Mouse (Mus musculus) telencephalon, adult 2 months (tissue): ENCODE data around the gene Dzip1l.
A peak's percentile ranks its signal among the peaks of the same experiment; 100 is the strongest.
"Not testable (repeated sequence)": the region's sequence is repeated elsewhere in the genome, so short reads cannot be mapped to it uniquely, and the experiment has no call there.

Experiments used
- DNase-seq: peaks from one replicate; pipeline ENCODE4 v3.0.0-alpha.2; 2011; ENCODE audit warnings: low read depth, low spot score

Gene Dzip1l

DNA sequence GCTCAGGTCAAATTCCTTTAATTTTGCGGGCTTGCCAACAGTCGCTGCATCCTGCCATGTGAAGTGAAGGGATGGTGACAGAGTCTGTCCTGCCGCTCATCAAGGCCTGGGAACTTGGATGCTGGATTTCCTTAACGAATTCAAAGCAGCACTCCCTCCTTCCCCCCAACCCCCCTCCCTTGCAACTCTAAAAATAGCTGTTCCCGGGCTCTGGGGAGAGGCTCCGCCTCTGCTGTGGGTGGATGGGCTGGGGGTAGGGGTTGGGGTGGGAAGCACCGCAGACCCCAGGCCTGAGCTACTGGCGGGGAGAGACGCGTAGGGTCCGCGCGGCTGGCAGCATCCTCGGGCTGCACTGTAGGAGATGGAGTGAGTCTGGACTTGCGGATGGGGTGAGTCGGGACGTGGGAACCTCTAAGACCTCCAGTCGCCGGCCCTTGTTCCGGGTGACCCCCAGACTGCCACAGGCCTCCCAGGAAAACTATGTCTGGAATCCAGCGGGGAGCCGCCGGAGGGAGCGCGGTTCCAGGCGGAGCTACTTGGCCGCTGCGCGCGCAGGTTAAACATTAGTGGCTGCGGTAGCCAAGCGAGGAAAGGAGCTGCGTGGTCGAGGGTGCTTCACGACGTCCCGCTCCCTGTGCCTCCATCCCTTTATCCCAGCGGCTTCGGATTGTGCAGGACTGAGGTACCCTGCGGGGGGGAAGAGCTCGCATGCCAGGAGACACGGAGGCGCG is at the start of gene Dzip1l:
Gene Dzip1l, plus strand, starts transcription at position 216 of the 731 bp plus-strand sequence.
- DNase-seq, result peak; percentile 67

DNA sequence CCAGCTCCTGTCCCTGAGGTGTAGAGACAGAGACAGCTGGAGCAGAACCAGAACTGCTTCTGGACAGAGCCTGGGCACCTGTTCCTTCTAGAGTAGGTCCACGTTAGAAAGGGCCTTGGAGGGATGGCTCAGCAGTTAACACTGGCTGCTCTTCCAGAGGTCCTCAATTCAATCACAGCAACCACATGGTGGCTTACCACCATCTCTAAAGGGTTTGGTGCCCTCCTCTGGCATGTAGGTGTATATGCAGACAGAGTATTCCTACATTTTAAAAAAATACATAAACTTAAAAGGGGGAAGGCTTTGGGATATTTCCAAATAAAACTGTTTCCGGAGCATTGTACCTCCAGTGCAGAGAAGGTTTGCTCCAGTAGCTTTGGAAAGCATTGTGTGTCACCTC is 48.6 kb upstream of the Dzip1l start:
- DNase-seq, result peak; percentile 29

DNA sequence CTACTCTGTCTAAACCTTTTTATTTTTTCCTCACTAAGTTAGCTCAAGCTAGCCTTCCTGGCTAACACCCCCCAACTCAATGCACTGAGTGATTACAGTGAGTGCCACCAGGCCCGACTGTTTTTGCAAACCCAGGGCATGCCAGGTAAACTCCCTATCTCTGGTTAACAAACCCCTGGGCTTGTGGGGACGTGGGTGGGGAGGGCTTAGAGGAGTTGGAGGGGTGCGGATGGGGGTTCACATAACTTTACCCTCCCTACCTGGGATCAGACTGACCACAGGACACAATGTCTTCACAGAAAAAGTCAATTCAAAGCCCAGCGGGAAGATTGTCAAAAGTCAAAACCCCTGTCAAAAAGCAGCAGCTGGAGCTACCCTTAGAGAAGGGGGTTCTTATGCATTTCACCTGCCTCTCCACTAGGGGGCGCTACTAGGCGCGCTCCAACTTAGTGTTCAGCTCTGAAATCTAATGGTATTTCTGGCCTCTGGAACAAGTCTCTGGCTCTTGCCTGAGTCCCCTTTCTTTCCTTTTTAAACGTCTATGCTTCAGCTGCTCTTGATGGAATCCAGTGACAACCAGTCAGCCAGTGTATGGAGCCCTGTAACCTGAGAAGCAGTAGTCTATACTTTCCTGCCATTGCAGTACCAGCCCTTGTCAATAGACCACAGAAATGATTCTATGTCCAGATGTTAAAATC is 41.6 kb upstream of the Dzip1l start:
- DNase-seq, result no peak

DNA sequence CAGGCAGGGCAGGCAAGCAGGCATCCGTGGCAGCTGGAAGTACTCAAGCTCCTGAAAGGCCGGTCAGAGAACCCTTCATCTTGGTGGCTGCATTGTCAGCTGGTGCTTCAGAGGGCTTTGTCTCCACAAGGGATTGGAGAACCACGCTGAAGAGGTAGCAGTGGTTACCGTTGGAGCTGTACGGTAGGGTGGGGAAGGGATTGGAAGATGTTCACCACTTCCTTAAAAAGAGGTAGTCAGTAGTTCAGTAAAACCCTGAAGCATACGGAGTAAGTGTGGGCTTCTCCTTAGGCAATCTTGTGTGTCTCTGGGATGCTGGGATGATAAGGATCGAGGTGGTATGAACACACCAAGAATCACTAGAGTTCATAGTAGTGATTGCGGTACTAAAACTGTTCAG is 38.2 kb upstream of the Dzip1l start:
- DNase-seq, result no peak

DNA sequence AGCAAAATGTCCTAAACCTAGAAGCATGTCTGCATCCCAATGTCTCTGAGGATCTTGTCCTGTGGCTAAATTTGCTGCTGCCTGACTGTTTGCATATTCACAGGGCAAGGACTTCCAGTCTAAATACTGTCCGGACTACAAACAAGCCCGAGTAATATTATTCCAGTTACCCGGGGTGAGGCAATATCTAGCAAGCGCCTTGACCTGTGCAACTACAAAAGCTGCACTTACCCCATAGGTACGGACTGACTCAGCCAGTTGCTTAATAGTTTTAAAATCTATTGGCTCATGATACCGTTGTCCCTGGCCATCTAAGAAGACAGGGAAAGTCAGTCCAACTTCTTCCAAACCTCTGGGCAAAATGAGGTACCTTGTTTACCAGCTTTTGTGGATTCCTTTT is 30.2 kb upstream of the Dzip1l start:
- DNase-seq, result not testable (repeated sequence)

DNA sequence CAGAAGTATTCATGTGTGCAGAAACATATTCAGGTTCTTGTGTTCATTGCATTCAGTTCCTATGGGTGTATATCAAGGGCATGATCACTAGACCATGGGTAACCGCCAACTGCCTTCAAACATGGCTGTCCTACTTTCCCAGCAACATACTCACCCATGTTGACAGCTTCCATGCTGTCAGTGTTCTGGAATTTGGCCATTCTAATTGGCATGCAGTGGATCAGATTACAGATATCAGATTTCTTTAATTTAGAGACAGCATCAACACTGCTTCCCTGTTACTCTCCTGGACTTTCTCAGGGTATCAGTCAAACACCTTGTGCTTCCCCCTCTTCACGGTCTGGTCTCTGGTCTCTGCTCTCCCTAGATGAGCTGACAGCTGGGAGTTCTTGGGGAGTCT is 25.7 kb upstream of the Dzip1l start:
- no peak for DNase-seq

DNA sequence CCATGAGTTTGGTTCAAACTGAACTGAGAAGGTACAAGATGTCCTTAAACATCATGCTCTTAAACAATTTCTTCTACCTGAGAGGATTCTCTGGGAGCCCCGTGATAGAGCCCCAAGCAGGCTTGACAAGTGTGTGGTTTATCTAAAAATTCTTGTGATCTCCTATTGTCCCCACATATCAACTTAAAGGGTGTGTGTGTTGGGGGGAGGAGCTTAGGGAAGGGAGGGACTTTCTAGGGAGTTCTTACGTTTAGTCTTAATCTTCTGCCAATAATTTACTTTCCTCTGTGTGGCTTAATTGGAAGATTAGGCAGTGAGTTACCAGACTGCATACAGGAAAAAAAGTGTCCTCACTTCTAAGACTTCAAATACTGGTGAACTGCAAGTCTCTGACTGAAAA is 17.1 kb upstream of the Dzip1l start, which contains the start of gene A4gnt:
Gene A4gnt, plus strand, starts transcription at position 301 of the 400 bp plus-strand sequence.
- no peak for DNase-seq

DNA sequence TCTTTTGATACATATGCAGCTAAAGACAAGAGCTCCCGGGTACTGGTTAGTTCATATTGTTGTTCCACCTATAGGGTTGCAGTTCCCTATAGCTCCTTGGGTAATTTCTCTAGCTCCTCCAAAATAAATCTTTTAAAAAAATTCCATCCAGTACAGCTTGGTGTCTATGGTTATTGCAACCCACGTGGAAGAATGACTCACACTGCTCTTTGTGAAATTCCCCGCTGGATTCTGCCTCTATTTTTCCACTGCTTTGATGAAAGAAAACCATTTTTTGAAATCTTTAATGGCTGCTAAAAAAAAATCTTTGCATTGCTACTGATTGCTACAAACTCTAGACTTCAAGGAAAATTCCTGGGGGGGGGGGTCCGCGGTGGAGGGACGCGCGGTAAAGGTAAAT is 9.6 kb upstream of the Dzip1l start:
- peak; percentile 41 for DNase-seq

DNA sequence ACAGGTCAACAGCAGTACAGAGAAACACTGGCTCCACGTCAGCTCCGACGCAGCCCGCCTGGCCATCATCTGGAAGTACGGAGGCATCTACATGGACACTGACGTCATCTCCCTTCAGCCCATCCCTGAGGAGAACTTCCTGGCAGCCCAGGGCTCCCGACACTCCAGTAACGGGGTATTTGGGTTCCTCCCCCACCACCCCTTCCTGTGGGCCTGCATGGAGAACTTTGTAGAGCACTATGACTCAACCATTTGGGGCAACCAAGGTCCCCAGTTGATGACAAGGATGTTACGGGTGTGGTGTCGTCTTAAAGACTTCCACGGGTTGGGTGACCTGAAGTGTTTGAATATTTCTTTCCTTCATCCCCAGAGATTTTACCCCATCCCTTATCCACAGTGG is 9.1 kb upstream of the Dzip1l start:
- DNase-seq, result no peak

DNA sequence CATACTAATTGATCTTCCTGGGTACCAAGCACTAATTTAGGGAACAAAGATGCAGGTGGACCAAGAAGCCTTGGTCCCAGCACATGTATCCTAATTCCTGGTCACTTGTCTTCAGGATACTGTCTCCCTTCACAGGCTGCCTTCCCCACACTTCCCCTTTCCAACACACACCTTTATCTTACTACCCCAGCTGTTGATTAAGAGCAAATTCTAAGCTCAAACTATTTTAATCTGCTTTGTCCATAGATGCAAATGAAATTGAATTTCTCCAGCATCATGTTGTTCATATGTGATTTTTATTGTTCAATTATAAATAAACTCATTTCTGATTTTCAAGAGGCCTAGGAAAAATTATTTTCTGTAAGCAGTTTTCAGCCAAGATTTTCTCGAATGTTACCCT is 7.3 kb upstream of the Dzip1l start:
- DNase-seq, result no peak

DNA sequence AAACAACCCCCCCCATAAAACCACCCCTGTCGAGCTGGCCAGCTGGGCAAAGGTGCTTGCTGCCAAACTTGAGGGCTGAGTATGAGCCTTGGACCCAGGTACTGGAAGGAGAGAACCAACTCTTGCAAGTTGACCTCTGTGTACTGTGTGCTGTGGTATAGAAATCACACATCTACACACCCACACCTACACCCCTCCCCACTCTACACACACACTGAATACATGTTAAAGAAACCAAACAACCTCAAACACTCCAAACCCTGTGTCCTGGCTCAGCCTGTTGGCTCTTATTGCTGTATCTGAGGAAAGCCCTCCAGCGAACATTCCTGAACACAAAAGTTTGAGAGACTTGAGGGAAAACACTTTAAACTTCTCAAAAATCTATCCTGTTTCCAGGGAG is 6.3 kb upstream of the Dzip1l start:
- DNase-seq, result no peak

DNA sequence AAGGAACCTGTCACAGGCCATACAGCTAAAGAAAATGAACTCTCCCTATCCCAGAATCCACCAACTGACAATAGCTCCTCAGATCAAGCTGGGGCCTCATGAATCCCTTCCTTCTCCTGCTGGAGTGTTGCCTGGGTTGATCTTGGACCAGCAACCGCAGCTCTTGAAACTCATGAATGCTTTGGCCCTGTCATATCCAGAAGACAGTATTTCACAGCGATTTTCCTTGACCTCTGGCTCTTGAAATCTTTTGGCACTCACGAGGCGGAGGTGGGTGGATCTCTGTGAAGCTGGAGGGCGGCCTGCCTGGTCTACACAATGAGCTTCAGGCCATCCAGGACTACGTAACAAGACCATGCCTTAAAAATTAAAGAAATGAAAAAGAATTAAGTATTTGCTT is 5.2 kb upstream of the Dzip1l start:
- DNase-seq, result no peak

DNA sequence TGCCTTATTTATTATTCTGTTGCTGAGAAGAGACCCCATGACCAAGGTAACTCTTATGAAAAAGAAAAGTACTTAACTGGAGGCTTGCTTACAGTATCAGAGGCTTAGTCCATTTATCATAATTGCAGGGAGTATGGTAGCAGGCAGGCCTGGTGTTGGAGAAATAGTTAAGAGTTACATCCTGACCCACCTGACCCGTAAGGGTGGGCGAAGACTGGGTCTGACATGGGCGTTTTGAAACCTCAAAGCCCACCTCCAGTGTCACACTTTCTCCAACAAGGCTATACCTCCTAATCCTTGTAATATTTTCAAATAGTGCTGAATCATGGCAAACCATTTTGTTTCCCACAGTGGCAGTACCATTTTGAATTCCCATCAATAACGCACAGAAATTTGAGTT is 715 bp upstream of the Dzip1l start:
- no peak for DNase-seq

DNA sequence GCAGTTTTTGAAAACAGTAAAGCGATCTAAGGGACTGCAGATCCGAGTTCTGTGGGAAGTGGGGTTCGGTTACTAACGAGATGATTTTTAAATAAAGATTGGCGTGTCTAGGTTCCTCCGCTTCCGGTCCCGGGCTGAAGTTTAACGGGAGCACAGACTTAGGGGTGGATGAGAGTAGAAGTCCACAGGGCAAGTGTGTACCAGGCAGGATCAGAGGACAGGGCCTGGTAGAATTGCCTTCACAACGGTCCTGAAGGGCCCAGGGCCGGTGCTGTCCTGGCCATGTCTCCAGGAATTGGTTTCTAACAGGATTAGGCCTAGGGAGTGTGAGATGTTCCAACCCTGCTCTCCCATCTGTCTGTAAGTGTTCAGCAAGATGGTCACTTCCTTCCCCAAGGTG is 775 bp downstream of the Dzip1l start:
- DNase-seq, result no peak

DNA sequence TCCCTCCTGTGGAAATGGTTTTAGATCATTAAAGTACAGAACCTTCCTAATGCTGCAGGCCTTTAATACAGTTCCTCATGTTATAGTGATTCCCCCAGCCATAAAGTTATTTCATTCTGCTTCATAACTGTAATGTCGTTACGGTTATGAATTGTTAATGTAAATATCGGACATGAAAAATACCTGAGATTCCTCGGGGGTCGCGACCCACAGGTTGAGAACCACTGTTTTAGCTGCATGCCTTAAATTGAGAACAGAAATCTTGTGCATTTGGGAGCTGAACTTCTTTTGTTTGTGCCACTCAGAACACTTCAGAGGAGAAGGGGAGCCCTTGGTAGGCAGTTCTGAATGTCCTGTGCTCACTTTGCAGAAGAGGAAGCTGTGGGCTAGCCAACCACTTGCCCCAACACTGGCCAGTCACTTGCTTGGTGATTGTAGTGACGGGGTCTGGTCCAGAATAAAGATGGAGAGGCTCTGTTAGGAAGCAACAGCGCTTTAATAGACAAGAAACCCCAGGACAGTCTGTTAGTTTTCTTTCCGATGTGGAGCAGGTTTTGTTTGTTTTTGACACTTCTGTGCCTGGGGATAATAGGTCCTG is 1.3 kb downstream of the Dzip1l start:
- no peak for DNase-seq

DNA sequence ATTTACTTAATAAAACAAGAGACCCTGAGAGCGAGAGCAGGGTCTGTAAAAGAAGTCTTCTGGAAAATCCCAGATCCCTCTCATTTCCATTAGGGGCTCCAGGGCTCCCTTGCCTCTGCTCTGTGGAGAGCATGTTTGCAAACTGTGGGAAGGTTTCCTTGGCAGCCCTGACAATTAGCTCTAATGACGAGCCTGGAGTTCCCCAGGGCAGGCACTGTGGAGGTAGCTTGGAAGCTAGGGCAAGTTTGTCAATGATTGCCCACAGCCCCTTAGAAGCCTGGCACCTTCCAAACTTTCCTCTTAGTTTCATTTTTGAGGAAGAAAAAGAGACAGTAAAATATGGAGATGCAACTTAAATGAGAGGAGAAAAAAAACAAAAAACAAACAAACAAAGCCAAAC is 2.5 kb downstream of the Dzip1l start:
- no peak for DNase-seq

DNA sequence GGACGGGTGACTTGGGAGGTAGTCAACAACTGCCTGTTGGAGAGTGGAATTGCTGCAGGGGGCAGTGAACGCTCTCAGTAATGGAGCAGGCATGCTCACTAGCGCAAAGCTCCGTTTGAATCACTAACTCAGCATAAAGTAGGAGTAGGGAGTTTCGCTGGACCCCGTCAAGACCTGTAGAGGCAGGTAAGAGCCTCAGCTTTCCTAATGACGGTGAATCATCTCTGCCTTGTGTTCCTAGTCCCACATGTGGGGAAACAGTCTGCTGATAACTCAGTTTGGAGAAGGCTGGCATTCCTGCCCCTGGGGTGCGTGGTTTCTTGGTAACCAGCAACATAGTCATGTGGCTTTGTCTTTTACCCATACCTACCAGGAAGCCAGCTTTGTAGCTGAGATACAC is 3.0 kb downstream of the Dzip1l start:
- DNase-seq, result no peak

DNA sequence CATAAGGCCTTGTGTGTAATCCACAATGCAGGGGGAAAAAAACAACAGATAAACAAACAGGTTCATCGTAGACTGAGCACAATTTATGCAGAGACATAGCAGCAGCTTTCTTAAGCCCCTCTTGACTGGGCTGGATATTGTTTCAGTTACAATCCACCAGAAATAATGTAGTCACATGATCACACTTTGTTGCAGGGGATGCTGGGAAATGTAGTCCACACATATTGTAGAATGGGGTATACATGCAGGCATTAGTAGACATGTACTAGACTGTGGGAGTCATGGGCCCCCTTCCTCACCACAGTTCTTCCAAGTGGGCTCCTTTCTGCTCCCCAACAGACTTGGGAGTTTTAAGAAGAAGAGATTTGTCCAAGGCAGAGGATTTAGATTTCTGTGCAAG is 7.5 kb downstream of the Dzip1l start:
- DNase-seq, result no peak

DNA sequence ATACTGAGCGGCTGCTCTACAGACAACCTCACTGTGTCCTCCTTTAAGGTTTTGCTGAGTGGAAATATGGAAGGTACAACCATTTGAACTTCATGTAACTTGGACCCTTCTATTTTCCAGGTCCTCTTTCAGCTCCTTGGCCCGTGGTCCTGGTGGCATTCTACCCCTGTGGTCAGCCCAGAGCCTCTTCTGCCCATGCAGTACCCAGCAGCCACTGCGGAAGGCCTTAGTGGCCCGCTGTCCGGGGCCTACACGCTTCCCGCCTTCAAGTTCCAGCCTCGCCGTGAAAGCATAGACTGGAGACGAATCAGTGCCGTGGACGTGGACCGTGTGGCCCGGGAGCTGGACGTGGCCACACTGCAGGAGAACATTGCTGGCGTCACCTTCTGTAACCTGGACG is 7.9 kb downstream of the Dzip1l start:
- no peak for DNase-seq

DNA sequence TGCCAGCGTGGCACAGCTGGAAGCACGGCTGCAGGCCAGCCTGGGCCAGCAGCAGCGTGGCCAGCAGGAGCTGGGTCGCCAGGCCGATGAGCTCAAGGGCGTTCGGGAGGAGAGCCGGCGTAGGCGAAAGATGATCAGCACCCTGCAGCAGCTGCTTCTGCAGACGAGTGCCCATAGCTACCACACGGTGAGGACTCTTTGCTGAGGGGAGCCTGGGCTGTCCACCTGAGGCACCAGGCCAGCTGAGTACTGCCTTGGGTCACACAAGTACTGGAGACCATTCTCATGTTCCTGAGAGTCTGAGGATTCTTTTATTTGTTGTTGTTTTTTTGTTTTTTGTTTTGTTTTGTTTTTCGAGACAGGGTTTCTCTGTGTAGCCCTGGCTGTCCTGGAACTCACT is 8.4 kb downstream of the Dzip1l start:
- DNase-seq, result no peak

DNA sequence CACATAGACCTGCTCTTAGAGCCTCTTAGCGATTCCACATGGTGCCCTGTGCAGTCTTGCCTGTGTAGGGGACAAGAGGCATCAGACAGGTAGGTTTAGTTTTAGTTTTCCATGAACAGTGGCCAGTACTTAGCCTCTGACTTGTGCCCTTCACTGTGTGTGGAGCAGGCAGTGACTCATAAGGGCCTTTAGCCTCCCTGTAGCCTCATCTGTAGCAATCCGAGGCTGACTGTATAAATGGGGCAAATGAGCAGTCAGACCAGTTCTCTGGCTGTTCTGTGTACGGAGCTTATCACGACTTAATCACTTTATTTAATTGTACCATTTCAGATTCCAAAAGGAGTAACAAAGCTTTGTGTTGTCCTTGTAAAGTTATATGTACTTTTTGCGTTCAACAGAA is 10.7 kb downstream of the Dzip1l start:
- no peak for DNase-seq

DNA sequence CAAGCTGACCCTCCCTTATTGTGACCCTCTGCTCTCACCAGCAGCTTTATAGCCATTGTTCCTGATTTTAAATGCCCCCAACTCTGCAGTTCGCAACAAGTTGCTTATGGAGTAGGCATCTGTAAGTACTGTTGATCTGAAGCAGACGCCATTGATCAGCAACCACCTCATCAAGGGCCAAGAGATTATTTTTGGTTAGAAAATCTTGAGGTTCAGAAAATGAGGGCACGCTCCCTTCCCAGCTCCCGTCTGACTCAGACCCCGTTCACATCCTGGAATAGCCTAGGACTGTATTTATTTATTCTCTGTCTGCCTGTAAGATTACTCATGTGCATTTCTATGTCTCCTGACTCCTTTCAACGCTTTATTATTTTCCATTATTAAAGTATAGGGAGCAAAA is 16.1 kb downstream of the Dzip1l start:
- no peak for DNase-seq

DNA sequence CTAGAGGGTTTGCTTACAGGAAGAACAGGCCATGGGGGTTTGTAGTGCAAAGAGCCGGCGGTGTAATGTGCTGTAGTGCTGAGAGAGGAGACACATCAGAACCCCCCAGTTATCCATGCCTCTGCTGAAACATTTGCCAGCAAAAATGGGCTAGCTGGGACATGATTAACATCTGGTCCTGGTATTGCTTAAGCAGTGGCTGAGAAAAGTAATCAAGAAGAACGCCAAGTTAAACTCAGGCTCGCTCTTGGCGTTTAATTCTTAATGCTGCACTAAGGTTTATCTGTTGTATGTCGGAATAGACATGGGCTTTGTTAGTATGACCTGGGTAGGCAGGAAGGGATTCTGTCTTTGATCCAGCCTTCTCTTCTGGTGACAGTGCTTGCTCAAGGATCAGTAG is 16.8 kb downstream of the Dzip1l start:
- DNase-seq, result no peak
